Mouse (Mus musculus) cerebellum, adult 2 months (tissue): Measurements from ENCODE around the gene Slc52a3.

Experiments used
- CTCF ChIP-seq: fragments of 200-500 bp; IDR thresholded peaks from 2 replicates; pipeline ENCODE4 v1.5.1; 2011; ENCODE audit warnings: low read depth, mild to moderate bottlenecking, control low read depth, low read length, moderate library complexity, borderline replicate concordance; ENCODE audit not compliant: insufficient read depth
- POLR2A ChIP-seq: fragments of 200-500 bp; IDR thresholded peaks from 2 replicates; pipeline ENCODE4 v1.6.1; 2011; ENCODE audit warnings: low read length, control low read depth, borderline replicate concordance; ENCODE audit not compliant: insufficient read depth

- TF ChIP-seq POLR2A (no peak), CTCF (no peak)
Measured at GRCm38 (mm10) chr2:151967176-151967750, 29.0 kb upstream of the Slc52a3 start.
